Comparison of ENCODE assay signal across 16 mouse cellular contexts in the genomic region with DNA sequence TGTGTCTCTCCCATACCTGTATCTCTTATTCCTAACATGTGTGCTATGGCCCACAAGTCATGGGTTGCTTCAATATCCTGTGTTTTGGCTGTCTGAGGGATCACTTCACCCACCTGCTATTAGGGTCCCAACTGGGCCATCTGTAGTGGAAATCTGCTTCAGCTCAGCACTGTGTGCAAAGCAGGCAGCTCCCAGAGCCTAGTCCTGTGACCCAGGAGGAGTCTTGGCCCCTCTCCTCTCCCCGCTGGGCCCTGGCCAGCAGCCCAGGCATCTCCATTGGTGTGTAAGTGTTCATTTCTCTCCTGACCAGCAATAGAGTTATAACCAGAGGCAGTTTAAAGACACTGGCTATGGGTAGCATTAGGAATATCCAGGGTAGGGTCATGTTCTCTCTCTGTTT. TPM values are rescaled to one million over a fixed set of nuclear protein-coding genes. Genes with fewer than 3 reads are reported as not detected.
DNase-seq lines count a peak whose midpoint lies in the region; ATAC-seq and TF ChIP-seq lines count a peak whose summit lies in the region.
"Had no signal": no experiment of that assay in that cellular context is flagged by ENCODE, and none has a peak within 500 bp of the region (broad histone marks: within the 10 kb centered on the region; RNA-seq: fewer than 3 reads in every experiment).

No protein-coding gene starts in this region.

- H3K9me3 ChIP-seq in forebrain, postnatal 0 days (ENCODE audit: low read length), result no peaks in the 10 kb centered on the region
- no peaks in the 10 kb centered on the region for H3K9me3 ChIP-seq in forebrain, embryonic 10.5 days
- H3K9me3 ChIP-seq in midbrain, postnatal 0 days (ENCODE audit: low read length), result no peaks in the 10 kb centered on the region
- H3K9me3 ChIP-seq in midbrain, embryonic 10.5 days (replicated peaks), result no peaks in the 10 kb centered on the region
- H3K9me3 ChIP-seq: neural tube, embryonic 13.5 days had no signal

- H3K36me3 ChIP-seq in forebrain, postnatal 0 days (ENCODE audit: insufficient read depth), result no peaks in the 10 kb centered on the region
- no peaks in the 10 kb centered on the region for H3K36me3 ChIP-seq in forebrain, embryonic 10.5 days (replicated peaks)
- peaks cover 4% of the 10 kb centered on the region for H3K36me3 ChIP-seq in midbrain, postnatal 0 days (ENCODE audit: insufficient read depth, low read length)
- no peaks in the 10 kb centered on the region for H3K36me3 ChIP-seq in midbrain, embryonic 10.5 days
- H3K36me3 ChIP-seq: neural tube, embryonic 13.5 days had no signal

- no peak overlapping the region for H3K4me2 ChIP-seq in forebrain, postnatal 0 days (ENCODE audit: low read depth)
- no peak overlapping the region for H3K4me2 ChIP-seq in midbrain, postnatal 0 days (ENCODE audit: low read depth, low read length, poor library complexity, severe bottlenecking)
- H3K4me2 ChIP-seq: midbrain, embryonic 11.5 days; neural tube, embryonic 13.5 days had no signal

- no peak overlapping the region for H3K9ac ChIP-seq in forebrain, postnatal 0 days
- no peak overlapping the region for H3K9ac ChIP-seq in midbrain, postnatal 0 days (replicated peaks; ENCODE audit: low read length, poor library complexity, severe bottlenecking)
- H3K9ac ChIP-seq: neural tube, embryonic 13.5 days had no signal

- H3K4me1 ChIP-seq in forebrain, postnatal 0 days (ENCODE audit: insufficient read depth), result peaks cover 10% of the 10 kb centered on the region; the same call in 1 of the 2 replicates
- peaks cover 5% of the 10 kb centered on the region; the same call in 1 of the 2 replicates for H3K4me1 ChIP-seq in forebrain, embryonic 10.5 days
- H3K4me1 ChIP-seq in midbrain, postnatal 0 days (ENCODE audit: insufficient read depth, low read length), result peaks cover 6% of the 10 kb centered on the region; the same call in 1 of the 2 replicates
- H3K4me1 ChIP-seq in midbrain, embryonic 10.5 days, result peaks cover 13% of the 10 kb centered on the region

- ATAC-seq in forebrain, postnatal 0 days, result peak; percentile 25; the same call in 1 of the 2 replicates
- ATAC-seq in midbrain, postnatal 0 days (ENCODE audit: low FRiP score), result no peak
- ATAC-seq: forebrain, embryonic 14.5 days had no signal

- no peaks in the 10 kb centered on the region for H3K27me3 ChIP-seq in forebrain, postnatal 0 days (ENCODE audit: insufficient read depth, low read length)
- no peaks in the 10 kb centered on the region for H3K27me3 ChIP-seq in forebrain, embryonic 10.5 days (ENCODE audit: poor library complexity, severe bottlenecking)
- no peaks in the 10 kb centered on the region for H3K27me3 ChIP-seq in midbrain, postnatal 0 days (ENCODE audit: insufficient read depth, low read length)
- H3K27me3 ChIP-seq in midbrain, embryonic 10.5 days (ENCODE audit: low read depth, poor library complexity, severe bottlenecking), result no peaks in the 10 kb centered on the region
- H3K27me3 ChIP-seq: neural tube, embryonic 13.5 days had no signal

- H3K27ac ChIP-seq in forebrain, postnatal 0 days (ENCODE audit: low read depth, low read length), result no peak overlapping the region
- H3K27ac ChIP-seq in forebrain, embryonic 10.5 days, result no peak overlapping the region
- H3K27ac ChIP-seq in midbrain, postnatal 0 days (ENCODE audit: low read depth, low read length), result no peak overlapping the region
- no peak overlapping the region for H3K27ac ChIP-seq in midbrain, embryonic 10.5 days (replicated peaks)
- H3K27ac ChIP-seq: neural tube, embryonic 13.5 days had no signal

- 56% methylated on average over 1 of the region's 1 CpGs for WGBS in forebrain, postnatal 0 days
- WGBS in forebrain, embryonic 10.5 days, result 95% methylated on average over 1 of the region's 1 CpGs
- WGBS in midbrain, postnatal 0 days, result 75% methylated on average over 1 of the region's 1 CpGs
- WGBS in midbrain, embryonic 10.5 days, result 95% methylated on average over 1 of the region's 1 CpGs

- TF ChIP-seq CTCF in forebrain, postnatal 0 days (IDR thresholded peaks at IDR 0.05; ENCODE audit: low read depth), result no peak
- TF ChIP-seq CTCF in midbrain, postnatal 0 days (IDR thresholded peaks at IDR 0.05), result no peak

- DNase-seq in forebrain, postnatal 0 days, result peak; percentile 35
- no peak for DNase-seq in forebrain, embryonic 10.5 days (ENCODE audit: extremely low spot score, low spot score)
- peak; percentile 81 for DNase-seq in midbrain, postnatal 0 days (ENCODE audit: low spot score)
- DNase-seq in midbrain, embryonic 10.5 days (ENCODE audit: low spot score), result no peak
- peak; percentile 99 for DNase-seq in cerebellum, postnatal 14 days
- DNase-seq in urinary bladder, postnatal 4 days (ENCODE audit: low spot score in 2 of 2), result no peak
- no peak for DNase-seq in B cell, adult 2 months
- DNase-seq: adrenal gland, postnatal 14 days; kidney, postnatal 25 days; layer of hippocampus, adult 9-11 months; lung, postnatal 14 days; spleen, adult 18-20 months had no signal

- H3K4me3 ChIP-seq in forebrain, postnatal 0 days (ENCODE audit: low read depth, low read length), result no peak overlapping the region
- no peak overlapping the region for H3K4me3 ChIP-seq in forebrain, embryonic 10.5 days
- H3K4me3 ChIP-seq in midbrain, postnatal 0 days (ENCODE audit: low read depth, low read length), result no peak overlapping the region
- no peak overlapping the region for H3K4me3 ChIP-seq in midbrain, embryonic 10.5 days
- H3K4me3 ChIP-seq: neural tube, embryonic 13.5 days had no signal

RNA-seq across cellular contexts. Expression of a gene that starts 24.3 kb away (rescaled TPM):
- 34.8 and 48.9 TPM in 2 replicates for total RNA-seq in forebrain, postnatal 0 days (2014; rRNA removed)
- 4.4 and 7.5 TPM in 2 replicates for polyA plus RNA-seq in forebrain, postnatal 0 days (2015; fragmentation: Nextera tagmentation; extraction: Ambion mirVana)
- 0.21 and 0.31 TPM in 2 replicates for polyA plus RNA-seq in forebrain, embryonic 10.5 days (2016; fragmentation: Nextera tagmentation; extraction: Ambion mirVana)
- 67.4 and 80.5 TPM in 2 replicates for total RNA-seq in midbrain, postnatal 0 days (2014; rRNA removed)
- 9.6 and 10.6 TPM in 2 replicates for polyA plus RNA-seq in midbrain, postnatal 0 days (2015; fragmentation: Nextera tagmentation; extraction: Ambion mirVana)
- 1.2 and 1.7 TPM in 2 replicates for polyA plus RNA-seq in midbrain, embryonic 10.5 days (2016; fragmentation: Nextera tagmentation; extraction: Ambion mirVana)
- total RNA-seq: granulocyte monocyte progenitor cell, adult 5-6 weeks had no signal

Comparison
In these comparisons a context has a peak if more than half of its experiments do, and no peak if none do; other contexts are left out.
1. DNase-seq: peak in forebrain, postnatal 0 days (single experiment), midbrain, postnatal 0 days (single experiment) and cerebellum, postnatal 14 days (2 of 2); none in forebrain, embryonic 10.5 days (single experiment), midbrain, embryonic 10.5 days (single experiment), urinary bladder, postnatal 4 days (0 of 2) and B cell, adult 2 months (0 of 2).